Mouse (Mus musculus) kidney, adult 11 months (tissue): ENCODE measurements around the gene Scrn2.

Source experiments
- DNase-seq: peaks from one replicate; pipeline ENCODE4 v3.0.0; 2022

Gene Scrn2

DNA sequence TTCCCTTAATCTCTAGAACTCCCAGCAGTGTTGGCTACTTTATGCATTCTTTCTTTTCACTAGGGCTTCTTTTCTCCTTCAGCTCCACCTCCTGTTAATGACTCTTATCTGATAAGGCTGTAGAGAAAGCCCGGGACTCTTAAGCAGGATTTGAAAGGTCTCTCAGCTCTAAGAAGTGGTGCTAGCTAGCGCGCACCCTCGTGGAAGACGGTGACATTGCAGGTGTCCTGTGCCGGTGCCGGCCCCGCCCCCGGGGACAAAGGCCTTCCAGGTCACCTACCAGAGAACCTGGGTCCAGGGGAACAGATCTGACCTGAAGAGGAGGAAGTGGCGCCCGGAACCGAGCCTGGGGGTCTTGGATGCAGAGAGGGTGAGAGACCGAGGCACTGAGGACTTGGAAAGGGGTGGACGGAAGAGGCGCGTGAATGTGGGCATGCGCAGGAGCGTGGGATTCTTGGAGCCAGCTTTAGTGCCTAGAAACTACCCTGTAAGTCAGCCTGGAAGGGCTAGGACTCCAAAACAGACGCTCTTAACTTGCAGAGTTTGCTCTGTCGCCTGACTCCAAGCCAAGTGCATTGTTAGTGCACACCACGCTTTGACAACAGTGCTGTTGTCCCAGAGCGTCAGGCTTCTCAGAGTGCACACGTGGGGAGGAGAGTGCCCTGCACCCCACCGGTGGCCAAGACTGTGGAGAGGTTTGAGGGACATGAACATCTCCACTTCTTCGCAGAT lies at the start of gene Scrn2:
Scrn2 (plus strand) TSS at position 253 of the 732 bp plus-strand sequence.
- DNase-seq, result peak; percentile 91

DNA sequence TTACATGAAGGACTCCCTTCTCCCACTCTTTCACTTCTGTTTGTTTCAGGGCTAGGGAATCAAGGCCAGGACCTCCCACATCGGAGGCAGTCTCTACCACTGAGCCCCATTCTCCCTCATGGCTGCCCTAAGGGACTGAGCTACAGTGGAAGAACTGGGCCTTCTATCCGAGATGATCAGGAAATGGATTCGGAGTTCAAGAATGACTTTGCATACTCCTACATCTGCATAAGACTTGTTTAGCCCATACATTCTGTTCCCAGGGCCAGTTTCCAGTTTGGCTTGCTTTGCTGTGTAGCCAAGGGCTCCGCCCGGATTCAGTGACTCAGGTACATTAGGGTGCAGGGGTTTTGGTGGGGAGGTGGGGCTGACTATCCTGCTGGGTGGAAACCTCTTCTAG lies 49.7 kb upstream of the Scrn2 start:
- DNase-seq, result no peak

DNA sequence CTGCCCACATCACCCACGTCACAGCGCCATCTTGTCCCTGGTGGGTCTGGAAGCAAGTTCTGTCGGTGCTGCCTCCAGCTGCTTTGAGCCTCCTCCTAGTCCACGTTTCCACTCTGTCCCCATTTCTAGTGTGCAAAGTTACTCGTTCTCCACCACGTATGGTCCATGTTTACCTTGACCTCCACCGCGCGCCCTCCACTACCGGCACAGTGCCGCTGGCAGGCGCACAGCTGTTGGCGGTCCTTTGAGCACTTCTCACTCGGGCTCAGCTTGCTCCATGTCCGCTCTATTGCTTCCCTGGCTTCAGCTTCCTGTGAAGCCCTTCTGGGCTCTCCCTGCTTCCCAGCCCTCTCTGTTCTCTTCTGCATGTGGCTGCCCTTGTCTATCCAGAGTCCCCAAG lies 48.3 kb upstream of the Scrn2 start:
- no peak for DNase-seq

GRCm38 (mm10) chr11:96982355-96982754 lies 47.4 kb upstream of the Scrn2 start:
- peak; percentile 76 for DNase-seq

GRCm38 (mm10) chr11:96982859-96983258 lies 46.9 kb upstream of the Scrn2 start, which contains the start of gene Sp2:
TSS of gene Sp2 (minus strand) at chr11:96982959.
- no peak for DNase-seq

- no peak for DNase-seq
These were observed 44.8 kb upstream of the Scrn2 start for GRCm38 (mm10) chr11:96984903-96985302.

- no peak for DNase-seq
These were observed 43.3 kb upstream of the Scrn2 start for GRCm38 (mm10) chr11:96986463-96986862.

- DNase-seq, result no peak
These were observed 41.7 kb upstream of the Scrn2 start for GRCm38 (mm10) chr11:96987873-96988655.

DNA sequence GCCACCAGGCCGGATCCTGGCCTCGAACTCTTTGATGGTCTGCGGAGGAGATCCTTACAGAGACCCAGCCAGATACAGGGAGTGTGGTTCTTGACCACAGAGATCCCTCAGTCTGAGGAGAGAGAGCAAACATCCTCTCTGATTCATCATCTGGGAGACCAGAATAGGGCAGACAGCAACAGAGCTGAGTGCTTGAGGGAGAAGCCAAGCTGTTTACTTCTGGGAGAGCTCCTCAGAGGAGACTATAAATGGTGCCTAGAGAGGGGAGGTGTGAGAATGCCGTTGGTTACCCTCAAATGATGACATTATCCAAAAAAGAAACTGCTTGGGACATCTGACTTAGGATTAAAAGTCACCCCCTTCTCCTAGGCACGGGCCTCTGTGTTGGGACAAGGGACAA lies 38.2 kb upstream of the Scrn2 start:
- DNase-seq, result no peak

- DNase-seq, result no peak
These were observed 36.9 kb upstream of the Scrn2 start for GRCm38 (mm10) chr11:96992722-96993311.

DNA sequence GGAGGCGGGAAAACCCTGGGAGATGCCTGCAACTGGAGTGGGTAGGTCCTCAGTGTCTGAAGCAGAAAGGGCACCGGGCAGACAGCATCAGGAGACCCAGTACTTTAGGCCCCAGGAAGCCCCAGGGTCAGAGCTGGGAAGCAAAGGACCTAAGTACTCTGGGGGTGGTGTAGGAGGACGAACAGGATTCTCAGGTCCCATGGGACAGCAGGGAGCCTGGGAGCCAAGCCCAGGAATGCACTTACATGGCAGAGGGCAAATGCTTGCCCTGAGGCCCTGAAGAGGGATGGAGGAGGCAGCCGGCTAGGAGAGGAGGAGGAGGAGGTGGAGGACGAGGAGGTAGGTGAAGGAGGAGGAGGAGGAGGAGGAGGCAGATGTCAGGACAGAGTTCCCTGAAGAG lies 34.7 kb upstream of the Scrn2 start:
- no peak for DNase-seq

DNA sequence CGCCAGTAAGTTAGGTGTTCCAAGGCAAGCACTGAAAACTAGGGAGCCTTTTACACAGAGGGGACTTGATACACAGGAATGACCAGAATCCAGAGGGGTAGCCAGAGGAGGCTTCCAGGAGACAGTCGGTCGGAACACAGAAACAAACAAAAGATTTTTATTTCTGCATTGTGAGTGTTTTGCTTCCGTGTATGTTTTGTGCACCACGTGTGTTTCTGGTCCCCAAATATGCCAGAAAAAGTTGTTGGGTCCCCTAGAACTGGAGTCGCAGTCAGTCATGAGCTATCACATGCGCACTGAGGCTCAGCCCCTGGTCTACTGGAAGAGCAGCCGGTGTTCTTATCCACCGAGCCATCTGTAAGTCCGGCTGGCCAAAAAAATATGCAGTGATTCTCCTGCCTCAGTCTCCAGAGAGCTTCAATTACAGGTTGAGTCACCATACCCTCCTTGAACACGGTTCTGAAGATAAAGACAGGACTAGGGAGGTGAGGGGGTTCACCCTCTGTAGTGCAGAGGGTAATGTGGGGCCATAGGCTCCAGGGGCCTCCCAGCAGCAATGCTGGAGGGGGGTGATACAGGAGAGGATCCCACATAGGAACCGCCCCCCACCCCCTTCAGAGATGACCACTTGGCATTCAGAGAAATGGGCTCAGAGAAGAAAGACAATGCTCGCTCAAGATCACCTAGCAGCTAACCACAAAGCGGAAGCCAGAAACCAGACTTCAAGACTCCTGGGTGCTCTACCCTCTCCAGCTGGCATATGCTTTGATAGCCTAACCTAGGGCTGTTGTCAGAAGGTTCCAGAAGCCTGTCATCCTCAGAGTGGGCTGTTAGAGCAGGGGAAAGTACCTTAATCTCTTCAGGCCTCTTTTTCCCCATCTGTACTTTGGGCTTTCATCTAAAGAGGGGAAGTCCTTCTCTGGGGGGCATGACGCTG lies 33.6 kb upstream of the Scrn2 start:
- DNase-seq, result no peak

DNA sequence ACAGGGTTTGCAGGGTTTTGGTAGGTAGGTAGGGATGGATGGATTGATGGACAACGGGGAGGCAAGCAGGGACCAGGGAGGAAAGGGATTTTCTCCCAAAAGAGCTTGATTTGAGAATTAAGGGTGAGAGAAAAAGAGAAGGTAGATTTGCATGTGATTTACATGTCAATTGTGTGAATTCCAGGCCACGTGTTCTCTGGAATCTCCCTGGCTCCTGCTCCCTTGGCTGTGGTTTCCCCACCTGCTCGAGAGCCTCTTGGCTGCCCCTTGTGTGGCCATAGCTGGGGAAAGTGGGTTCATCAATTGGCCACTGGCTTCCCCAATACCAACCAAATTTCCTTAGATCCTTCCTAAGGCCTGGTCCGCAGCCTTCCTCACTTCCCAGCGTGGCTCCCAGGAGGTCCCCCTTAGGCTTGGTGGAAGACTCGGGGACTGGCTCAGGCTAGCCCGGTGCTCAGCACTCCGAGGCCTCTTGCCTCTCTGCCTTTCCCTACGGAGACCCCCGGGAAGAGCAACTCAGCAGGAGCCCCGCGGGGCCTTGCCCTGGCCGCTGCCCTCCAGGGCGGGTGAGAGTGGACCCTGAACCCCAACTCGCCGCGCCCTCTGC lies 32.9 kb upstream of the Scrn2 start:
- DNase-seq, result no peak

- DNase-seq, result peak; percentile 48
These were observed 32.3 kb upstream of the Scrn2 start for GRCm38 (mm10) chr11:96997380-96997956.

DNA sequence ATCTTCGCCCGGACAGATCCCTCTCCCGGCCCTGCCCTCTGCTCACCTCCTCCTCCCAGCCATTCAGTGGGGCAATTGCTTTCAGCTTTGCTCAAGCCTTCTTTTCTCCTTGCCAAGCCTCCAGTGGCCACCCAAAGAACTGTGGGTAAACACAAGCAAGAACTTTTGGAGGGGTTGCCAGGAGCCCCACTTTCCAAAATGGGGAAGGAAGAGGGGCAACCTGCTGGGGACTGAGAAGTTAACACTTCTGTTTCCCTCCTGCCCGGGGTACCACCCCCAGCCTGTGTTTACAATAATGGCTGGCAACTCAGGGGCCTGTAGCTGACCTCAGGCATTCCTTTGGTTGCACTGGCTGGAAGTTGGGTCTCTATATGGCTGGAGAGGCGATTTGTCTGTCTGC lies 26.6 kb upstream of the Scrn2 start:
- no peak for DNase-seq

GRCm38 (mm10) chr11:97007093-97007794 lies 22.5 kb upstream of the Scrn2 start:
- DNase-seq, result no peak

- no peak for DNase-seq
These were observed 20.4 kb upstream of the Scrn2 start for GRCm38 (mm10) chr11:97009198-97009790.

- DNase-seq, result no peak
These were observed 16.5 kb upstream of the Scrn2 start, which contains the start of gene Sp6 for GRCm38 (mm10) chr11:97013121-97013670. TSS of gene Sp6 (plus strand) at chr11:97013394.

- DNase-seq, result no peak
These were observed 11.8 kb upstream of the Scrn2 start for GRCm38 (mm10) chr11:97017696-97018582.
